Mouse (Mus musculus): ENCODE data around the gene Itgb5. TPM values are rescaled to one million over a fixed set of nuclear protein-coding genes. Genes with fewer than 3 reads are reported as not detected.

The Itgb5 gene
- polyA plus RNA-seq, 1 experiment, result 144 TPM

DNA sequence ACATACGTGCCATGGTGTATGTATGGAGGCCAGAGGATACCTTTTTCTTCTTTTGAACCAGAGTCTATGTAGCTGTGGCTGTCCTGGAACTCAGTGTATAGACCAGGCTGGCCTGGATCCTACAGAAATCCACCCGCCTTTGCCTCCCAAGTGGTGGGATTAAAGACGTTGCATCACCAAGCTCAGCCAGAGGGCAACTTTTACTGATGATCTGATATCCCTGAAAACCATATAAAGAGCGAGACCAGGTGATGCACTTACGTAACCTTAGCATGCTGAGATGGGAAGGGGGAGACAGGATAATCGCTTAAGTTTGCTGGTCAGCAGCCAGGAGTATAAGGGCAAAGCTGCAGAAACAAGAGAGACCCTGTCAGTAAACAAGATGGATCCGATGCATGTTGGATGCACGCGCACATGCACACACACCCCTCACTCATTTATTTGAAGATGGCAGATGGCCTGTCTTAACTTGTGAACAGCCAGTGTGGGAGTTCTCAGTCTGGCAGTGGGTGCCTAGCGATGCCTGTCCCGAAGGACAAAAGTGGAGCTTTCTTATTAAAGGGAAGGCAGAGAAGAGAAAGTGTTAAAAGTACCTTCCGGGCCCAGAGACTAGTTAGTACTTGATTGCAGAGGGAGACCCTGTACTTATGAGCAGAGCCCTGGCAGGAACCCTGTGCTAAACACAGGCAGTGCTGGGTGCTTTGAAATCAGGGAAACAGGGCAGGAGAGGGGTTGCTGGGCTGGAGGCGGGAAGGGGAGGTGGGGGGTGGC is 41.7 kb downstream of the Itgb5 start:
- TF ChIP-seq POLR2A (IDR thresholded peaks at IDR 0.05; ENCODE audit: borderline replicate concordance, extremely low read depth, low read depth, low read length) (no peak), CTCF (IDR thresholded peaks at IDR 0.05; ENCODE audit: insufficient read depth, low read length) (no peak)
- H3K4me3 ChIP-seq (replicated peaks; ENCODE audit: extremely low read depth, low read depth, low read length), result no peak overlapping the region
- WGBS, result 83% methylated on average over 13 of the region's 13 CpGs
- no peaks in the 10 kb centered on the region for H3K4me1 ChIP-seq (ENCODE audit: control insufficient read depth, insufficient read depth, low read length)
- DNase-seq, result no peak

DNA sequence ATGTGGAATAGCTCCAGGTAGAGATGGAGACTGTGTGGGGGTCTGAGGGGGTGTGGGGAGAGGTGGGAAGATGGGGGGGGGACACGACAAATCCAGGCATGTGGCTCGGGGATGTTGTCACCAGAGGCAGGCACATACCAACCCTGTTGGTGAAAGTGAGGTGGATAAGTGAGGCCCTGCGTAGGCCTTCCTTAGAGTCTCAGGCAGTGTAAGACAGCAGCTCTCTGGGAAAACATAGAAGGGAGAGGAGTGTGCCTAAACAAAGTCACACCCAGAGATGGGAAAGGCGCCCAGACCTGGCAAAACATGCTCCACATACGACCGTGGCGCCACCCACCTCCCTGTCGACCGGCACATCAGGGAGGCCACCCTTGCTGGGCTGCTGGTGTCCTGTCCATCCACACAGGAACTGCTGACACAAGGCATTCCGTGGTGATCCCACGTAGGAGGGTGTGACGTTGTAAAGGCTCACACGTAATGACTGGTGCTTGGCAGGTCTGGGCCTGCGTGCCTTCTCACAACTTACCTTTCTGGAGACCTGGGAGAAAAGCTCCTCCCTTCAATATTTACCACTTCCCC is 42.5 kb downstream of the Itgb5 start:
- H3K4me3 ChIP-seq (replicated peaks; ENCODE audit: extremely low read depth, low read depth, low read length), result no peak overlapping the region
- DNase-seq, result no peak
- H3K4me1 ChIP-seq (ENCODE audit: control insufficient read depth, insufficient read depth, low read length), result no peaks in the 10 kb centered on the region
- WGBS, result 59% methylated on average over 14 of the region's 14 CpGs
- TF ChIP-seq POLR2A (IDR thresholded peaks at IDR 0.05; ENCODE audit: borderline replicate concordance, extremely low read depth, low read depth, low read length), result no peak
- no peak for TF ChIP-seq CTCF (IDR thresholded peaks at IDR 0.05; ENCODE audit: insufficient read depth, low read length)

DNA sequence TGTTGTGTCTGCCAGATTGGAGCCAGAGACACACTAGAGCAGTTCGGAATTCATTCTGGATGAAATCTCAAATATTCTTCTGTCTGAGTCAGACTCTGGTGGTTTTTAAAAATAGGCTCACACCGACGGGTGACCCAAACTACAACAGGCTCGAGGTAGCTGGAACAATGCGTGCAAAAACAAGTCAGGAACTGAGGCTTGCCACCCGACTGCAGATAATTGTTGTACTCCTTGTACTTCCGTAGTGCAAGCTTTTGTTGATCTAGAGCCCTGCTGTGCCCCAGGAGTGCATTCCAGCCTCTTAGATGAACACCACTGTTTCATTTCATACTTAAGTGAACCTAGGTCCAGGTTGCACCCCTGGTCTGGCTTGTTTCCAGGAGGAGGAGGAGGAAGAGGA is 43.8 kb downstream of the Itgb5 start:
- 42% methylated on average over 7 of the region's 7 CpGs for WGBS
- Histone ChIP-seq H3K4me1 (ENCODE audit: control insufficient read depth, insufficient read depth, low read length) (no peaks in the 10 kb centered on the region), H3K4me3 (replicated peaks; ENCODE audit: extremely low read depth, low read depth, low read length) (no peak overlapping the region)
- TF ChIP-seq CTCF (IDR thresholded peaks at IDR 0.05; ENCODE audit: insufficient read depth, low read length), result no peak
- TF ChIP-seq POLR2A (IDR thresholded peaks at IDR 0.05; ENCODE audit: borderline replicate concordance, extremely low read depth, low read depth, low read length), result no peak
- no peak for DNase-seq

DNA sequence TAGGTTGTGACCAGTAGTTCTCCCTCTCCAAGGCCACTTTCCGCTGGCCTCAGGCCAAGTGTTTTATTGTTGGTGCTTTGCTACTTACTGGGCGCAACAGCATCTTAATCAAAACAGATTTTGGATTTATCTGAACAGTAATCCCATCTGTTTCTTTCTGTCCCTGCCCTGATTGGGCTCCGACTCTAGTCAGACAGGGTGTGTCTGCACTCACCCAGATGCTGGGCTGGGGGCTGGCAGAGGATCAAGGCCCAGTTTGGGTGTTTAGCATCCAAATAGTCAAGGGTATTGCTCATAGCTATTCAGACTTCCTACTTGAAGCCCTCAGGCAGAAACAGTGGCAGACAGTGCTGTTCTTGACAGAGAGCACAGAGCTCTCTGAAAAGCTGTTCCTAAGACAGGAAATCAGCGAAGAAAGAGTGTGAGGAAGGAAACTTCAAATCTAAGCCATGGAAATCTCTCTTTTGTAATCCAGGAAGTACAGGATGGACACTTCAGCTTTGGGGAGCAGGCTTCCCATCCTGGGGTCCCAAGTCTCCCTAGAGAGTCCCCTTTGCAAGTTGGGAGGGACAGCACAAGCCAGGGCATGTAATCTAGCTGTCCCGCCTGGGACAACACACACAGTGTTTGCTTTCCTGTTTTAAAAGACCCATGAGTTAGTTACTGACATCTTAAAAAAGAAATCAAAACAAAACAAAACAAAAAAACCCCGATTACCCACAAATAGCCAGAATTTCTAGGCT is 48.7 kb downstream of the Itgb5 start:
- Histone ChIP-seq H3K4me1 (ENCODE audit: control insufficient read depth, insufficient read depth, low read length) (peaks cover 2% of the 10 kb centered on the region; the same call in 1 of the 2 replicates), H3K4me3 (replicated peaks; ENCODE audit: extremely low read depth, low read depth, low read length) (no peak overlapping the region)
- DNase-seq, result peak; percentile 16
- 35% methylated on average over 6 of the region's 6 CpGs for WGBS
- TF ChIP-seq CTCF (IDR thresholded peaks at IDR 0.05; ENCODE audit: insufficient read depth, low read length), result no peak
- no peak for TF ChIP-seq POLR2A (IDR thresholded peaks at IDR 0.05; ENCODE audit: borderline replicate concordance, extremely low read depth, low read depth, low read length)

DNA sequence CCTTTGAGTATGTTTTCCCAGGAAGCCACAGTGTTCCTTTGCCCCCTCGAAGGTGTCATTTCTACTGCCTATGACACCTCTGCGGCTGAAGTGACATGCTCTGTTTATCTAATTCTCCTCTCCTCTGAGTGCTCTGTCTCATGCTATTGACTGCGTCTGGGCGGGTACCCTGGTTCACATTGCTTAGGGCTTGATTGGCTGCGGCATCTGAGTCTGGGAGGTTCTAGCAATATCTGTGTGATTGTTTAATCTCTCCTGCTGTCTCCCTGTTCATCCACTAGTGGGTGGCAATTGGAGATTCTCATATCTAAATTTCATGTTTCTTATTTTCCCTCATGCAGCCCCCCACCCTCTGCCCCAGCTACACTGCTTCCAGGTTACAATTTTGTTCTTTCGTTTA is 49.6 kb downstream of the Itgb5 start:
- TF ChIP-seq POLR2A (IDR thresholded peaks at IDR 0.05; ENCODE audit: borderline replicate concordance, extremely low read depth, low read depth, low read length) (no peak), CTCF (IDR thresholded peaks at IDR 0.05; ENCODE audit: insufficient read depth, low read length) (no peak)
- peaks cover 4% of the 10 kb centered on the region; the same call in 1 of the 2 replicates for H3K4me1 ChIP-seq (ENCODE audit: control insufficient read depth, insufficient read depth, low read length)
- WGBS, result 52% methylated on average over 6 of the region's 6 CpGs
- H3K4me3 ChIP-seq (replicated peaks; ENCODE audit: extremely low read depth, low read depth, low read length), result no peak overlapping the region
- no peak for DNase-seq

DNA sequence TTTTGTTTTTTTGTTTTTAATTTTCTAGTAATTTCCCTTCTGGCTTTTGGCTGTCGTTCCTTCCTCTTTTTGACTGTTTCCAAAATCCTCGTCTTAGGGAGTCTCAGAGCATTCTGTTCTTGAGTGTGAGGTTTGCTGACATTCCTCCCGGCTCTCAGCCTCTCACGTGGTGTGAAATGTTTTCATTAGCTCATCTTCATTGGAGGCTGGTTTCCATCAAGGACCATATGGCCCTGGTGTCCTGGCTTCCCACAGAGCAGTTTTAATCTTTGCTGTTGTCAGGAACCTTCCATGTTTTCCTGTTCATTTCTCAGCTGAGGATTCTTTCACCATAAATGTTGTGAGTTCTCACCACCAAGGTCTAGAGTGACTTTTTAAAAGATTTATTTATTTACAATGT is 50.1 kb downstream of the Itgb5 start:
- no peak for DNase-seq
- 46% methylated on average over 4 of the region's 4 CpGs for WGBS
- TF ChIP-seq POLR2A (IDR thresholded peaks at IDR 0.05; ENCODE audit: borderline replicate concordance, extremely low read depth, low read depth, low read length) (no peak), CTCF (IDR thresholded peaks at IDR 0.05; ENCODE audit: insufficient read depth, low read length) (no peak)
- Histone ChIP-seq H3K4me1 (ENCODE audit: control insufficient read depth, insufficient read depth, low read length) (peaks cover 4% of the 10 kb centered on the region; the same call in 1 of the 2 replicates), H3K4me3 (replicated peaks; ENCODE audit: extremely low read depth, low read depth, low read length) (no peak overlapping the region)

DNA sequence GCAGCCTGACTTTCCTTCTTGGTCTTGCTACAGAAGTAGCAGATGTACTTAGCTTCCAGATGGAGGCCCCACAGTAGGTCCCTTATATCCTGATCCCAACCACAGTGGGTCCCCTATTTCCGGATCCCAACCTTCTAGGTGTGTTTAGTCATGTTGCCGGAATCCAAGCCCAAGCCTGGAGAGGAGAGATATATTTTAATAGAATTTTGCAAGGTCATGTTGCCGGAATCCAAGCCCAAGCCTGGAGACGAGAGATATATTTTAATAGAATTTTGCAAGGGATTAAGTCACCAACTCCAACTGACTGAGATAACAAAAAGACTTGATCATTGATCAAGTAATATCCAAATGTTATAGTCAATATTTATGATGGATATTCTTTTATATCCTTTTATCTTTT is 51.3 kb downstream of the Itgb5 start:
- H3K4me3 ChIP-seq (replicated peaks; ENCODE audit: extremely low read depth, low read depth, low read length), result no peak overlapping the region
- no peak for TF ChIP-seq POLR2A (IDR thresholded peaks at IDR 0.05; ENCODE audit: borderline replicate concordance, extremely low read depth, low read depth, low read length)
- no peak for TF ChIP-seq CTCF (IDR thresholded peaks at IDR 0.05; ENCODE audit: insufficient read depth, low read length)
- no peak for DNase-seq
- peaks cover 7% of the 10 kb centered on the region for H3K4me1 ChIP-seq (ENCODE audit: control insufficient read depth, insufficient read depth, low read length)
- WGBS, result 94% methylated on average over 4 of the region's 4 CpGs

DNA sequence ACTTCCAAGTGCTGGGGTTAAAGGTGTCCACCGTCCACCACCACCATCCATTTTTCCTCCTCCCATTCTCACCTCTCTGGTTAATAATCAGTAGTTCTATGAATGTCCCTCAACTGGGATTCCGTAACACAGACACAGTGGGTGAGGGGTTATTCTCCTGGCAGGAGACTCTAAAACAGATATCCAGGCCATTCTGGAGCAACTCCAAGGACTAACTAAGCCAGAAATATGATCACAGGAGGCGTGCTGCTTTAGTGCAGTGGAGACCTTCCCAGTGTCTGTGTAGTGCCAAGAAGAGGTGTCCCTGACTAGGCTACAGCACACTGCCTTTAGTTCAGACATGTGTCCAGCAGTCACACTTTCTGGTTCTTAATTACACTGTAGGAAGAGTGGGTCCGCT is 53.1 kb downstream of the Itgb5 start:
- no peak overlapping the region for H3K4me3 ChIP-seq (replicated peaks; ENCODE audit: extremely low read depth, low read depth, low read length)
- no peak for DNase-seq
- peaks cover 14% of the 10 kb centered on the region for H3K4me1 ChIP-seq (ENCODE audit: control insufficient read depth, insufficient read depth, low read length)
- no peak for TF ChIP-seq CTCF (IDR thresholded peaks at IDR 0.05; ENCODE audit: insufficient read depth, low read length)
- TF ChIP-seq POLR2A (IDR thresholded peaks at IDR 0.05; ENCODE audit: borderline replicate concordance, extremely low read depth, low read depth, low read length), result no peak
- 63% methylated on average over 4 of the region's 4 CpGs for WGBS

DNA sequence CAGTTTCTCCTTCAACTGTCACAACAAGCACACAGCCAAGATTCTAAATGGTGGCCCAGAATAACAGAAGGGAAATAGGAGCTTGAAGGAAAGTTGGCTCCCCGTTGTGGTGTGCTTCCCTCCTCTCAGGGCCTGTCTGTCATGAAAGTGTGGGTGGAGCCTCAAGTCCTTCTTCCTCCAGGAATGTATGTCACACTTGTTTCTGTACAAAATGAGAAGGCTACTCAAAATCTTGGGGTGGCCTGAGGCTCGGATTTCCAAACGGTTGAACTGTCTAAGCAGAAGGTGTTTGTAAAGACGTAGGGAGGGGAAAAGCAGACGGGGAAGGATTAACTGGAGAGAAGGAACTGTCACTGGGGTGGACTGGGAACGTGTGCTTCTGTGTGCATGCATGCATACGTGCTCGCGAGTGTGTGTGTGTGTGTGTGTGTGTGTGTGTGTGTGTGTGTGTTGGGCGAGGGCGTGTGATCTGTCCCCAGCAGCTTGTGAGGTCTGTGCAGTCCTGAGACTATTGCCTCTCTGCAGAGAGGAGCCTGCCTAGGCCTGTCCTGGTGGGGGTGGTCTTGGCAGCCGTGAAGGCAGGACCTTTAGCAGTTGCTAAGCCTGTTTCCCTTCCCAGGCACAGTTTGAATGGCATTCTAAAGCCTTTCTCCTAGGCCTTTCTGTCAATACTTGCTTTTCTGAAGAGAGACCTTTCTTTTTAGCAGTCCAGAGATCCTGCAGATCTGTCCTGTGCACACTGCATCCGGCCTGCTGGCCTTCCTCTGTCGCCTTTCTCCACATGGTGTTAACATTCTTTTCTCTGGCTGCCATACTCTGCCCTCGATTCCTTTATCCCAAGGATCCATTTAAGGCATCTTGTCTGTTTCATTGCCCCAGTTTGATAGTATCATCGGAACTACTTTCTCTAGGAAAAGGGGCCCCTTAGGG is 53.8 kb downstream of the Itgb5 start:
- no peak for TF ChIP-seq POLR2A (IDR thresholded peaks at IDR 0.05; ENCODE audit: borderline replicate concordance, extremely low read depth, low read depth, low read length)
- TF ChIP-seq CTCF (IDR thresholded peaks at IDR 0.05; ENCODE audit: insufficient read depth, low read length), result no peak
- 51% methylated on average over 16 of the region's 16 CpGs for WGBS
- Histone ChIP-seq H3K4me1 (ENCODE audit: control insufficient read depth, insufficient read depth, low read length) (peaks cover 14% of the 10 kb centered on the region), H3K4me3 (replicated peaks; ENCODE audit: extremely low read depth, low read depth, low read length) (no peak overlapping the region)
- DNase-seq, result peak; percentile 8

All from lung, adult 2 months (tissue).